Mouse (Mus musculus) embryo, embryonic 9.5 days (tissue): ENCODE data around the gene Dcst2.

Experiments used
- DNase-seq: peaks from one replicate; pipeline ENCODE4 v3.0.0-alpha.2; 2017; ENCODE audit errors: extremely low spot score

The Dcst2 gene

DNA sequence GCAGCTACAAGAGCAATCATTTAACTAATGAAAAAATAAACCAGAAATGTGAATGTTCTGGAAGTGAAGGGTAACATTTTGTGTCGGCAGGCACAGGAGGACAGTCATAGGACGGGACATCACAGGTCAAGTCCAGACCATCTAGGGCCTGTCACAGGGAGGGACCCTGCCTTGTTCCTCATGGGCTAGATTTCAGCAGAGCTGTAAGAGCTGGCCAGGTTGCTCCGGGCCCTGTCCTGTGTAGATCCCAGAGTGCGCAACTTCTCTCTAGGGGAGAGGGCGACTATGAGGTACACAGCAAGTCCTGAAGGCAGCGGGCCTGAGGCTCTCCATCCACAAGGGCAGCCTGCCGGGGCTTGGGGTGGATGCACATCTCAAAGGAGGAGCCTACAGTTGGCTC, at the start of gene Dcst2:
Gene Dcst2 (plus strand): TSS at position 301 of the 400 bp plus-strand sequence.
- no peak for DNase-seq

DNA sequence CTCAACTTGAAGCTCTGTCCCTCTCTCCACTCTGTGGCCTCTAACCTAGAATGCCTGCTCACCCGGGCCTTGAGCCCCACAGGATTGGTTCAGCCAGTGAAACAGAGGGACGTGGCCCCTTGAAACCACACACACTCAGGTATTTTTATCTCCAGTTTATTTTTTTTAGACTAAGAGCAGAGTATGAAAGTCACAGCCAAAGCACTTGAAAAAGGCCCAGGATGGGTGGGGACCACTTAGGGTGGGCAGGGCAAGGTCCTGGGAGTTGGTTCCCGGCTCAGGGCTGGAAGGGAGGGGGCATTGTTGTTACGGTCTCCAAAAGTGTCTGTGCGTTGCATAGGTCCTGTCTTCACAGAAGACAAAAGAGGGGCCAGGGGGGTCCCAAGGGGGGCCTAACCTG, 47.4 kb upstream of the Dcst2 start:
- DNase-seq, result no peak

DNA sequence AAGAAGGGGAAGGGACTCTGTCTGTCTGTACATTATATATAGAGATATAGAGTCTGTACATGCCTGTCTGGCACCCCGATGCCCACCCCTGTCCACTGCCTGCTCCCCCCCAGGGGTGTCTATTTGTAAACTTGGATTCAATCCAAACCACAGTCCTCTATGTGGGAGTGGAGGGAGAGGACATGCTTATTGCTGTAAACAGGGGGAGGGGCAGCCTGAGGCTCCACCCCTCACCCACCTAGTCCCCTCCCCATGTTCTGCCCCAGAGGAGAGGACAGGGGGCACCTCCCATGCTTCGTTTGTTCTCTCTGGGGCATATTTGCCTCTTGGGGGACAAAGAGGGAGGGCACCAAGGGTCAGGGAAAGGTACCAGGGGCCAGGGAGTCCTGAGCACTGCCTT, 47.0 kb upstream of the Dcst2 start:
- peak; percentile 17 for DNase-seq

DNA sequence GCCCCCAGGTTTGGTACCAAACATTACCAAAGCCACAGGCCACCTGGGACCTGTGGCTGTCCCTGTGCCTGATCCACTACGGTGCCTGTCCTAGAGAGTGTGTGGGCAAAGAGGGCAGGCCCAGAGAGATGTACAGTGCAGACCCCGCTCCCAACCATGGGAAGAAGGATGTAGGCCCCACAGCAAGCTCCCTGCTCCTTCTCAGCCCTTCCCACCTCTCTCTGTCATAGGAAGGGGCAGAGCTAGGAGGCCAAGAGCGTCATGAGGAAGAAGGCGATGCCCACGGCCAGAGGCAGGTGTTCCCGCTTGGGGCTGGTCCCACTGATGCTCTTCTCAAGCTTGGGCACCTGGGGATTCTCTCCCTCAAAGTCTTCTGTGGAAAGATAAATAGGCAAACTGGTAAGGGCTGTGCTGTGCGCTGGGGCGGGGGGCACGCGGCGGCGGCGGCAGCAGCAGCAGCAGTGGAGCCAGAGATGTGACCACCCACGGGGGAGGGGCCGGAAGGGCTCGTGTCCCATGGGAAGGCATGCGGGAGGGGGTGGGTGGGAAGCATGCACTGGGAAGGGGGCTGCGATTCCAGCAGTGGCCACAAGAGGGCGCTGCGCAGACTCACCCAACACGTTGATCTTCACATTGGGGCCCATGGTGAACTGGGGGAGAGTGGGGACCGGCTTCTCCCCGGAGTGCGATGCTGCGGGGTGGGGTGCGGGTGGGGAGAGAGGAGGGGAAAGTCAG, 46.4 kb upstream of the Dcst2 start:
- peak; percentile 91 for DNase-seq

DNA sequence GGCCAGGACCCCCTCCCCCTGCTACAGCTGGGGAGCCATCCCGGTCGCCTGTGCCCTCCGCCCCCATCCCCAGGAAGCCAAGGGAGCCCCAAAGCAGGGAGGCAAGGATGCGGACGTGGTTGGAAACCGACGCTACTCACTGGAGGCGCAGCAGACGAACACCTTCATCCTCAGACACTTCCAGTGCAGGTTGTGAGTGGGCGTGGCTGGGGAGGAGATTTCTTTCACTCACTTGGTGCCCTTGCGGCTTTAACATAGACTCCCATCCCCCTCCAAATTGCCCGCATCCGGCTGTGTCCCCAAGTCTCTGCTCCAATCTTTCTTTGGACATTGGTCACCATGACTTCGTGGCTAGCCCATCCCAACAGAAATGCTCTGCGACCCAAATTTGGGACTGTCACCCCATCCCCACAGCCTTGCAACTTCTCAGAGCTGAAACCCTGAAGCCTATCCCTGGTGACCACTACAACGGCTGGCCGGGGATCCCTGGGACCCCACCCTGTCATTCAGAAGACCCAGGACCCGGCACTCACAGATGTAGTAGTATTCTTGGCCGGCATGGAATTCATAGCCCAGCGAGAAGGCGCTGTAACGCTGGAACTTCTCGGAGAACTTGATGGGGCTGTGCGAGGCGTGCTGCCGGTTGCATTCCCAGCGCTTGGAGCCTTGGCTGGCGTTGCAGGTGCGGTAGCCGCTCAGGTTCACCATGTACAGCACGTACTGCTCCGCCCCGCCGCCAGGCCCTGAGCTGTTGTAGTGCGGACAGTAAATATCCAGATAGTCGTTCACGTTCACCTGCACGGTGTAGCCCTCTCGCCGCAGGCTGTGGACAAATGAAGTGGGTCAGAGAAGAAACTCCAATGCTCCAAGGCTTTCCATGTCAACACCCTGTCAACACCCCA, 45.6 kb upstream of the Dcst2 start:
- DNase-seq, result peak; percentile 25

DNA sequence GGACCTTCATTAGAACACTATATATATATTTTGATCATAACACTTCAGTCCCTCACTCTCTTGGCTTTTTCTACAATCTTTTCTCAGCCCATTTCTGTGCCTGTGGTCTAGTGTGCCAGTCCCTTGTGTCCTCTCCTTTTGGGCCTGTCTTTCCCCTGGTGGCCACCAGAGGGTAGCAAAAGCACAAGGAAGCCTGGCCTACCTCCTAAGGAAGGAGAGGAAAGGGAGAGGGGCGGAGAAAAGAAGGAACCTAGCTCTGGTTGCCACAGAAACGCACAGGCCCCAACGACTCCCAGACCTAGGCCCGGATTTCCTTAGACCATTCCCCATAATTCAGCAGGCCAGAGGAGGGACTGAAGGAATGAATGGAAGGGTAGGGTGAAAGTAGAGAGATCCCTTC, 44.9 kb upstream of the Dcst2 start:
- DNase-seq, result peak; percentile 87

DNA sequence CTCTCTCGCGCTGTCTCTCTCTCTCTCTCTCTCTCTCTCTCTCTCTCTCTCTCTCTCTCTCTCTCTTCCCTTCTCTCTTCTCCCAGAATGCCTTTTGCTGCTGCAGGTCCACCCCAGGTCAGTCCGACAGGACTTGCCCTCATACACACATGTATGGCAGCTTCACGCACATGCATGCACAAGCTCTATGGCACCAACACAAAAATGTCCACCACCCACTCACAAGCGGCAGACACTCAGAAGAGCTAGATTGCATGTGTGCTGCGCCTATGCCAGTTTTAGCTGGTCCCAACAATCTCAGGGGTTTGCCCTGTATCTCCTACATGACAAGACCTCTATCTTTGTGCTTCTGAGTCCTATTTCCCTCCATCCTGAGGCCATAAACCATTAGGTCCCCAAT, 44.5 kb upstream of the Dcst2 start:
- no peak for DNase-seq

DNA sequence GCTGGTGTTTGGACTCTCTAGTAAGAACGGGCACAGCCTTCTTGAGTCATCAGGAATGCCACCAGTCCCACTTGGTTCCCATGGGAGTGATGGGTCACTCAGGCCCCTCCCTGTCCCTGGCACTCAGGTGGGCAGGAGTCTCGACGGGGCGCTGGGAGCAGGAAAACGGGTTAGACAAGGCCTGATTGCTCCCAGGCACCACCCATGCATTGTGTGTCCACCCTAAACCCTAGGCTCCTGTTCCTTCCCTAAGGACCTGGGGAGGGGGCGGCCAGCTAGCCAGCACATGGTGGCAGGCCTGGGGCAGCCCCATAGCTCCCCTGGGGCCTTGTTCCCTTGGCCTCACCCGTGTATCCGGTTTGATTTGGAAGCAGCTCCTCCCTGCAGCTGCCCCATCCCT, 43.5 kb upstream of the Dcst2 start:
- DNase-seq, result no peak

DNA sequence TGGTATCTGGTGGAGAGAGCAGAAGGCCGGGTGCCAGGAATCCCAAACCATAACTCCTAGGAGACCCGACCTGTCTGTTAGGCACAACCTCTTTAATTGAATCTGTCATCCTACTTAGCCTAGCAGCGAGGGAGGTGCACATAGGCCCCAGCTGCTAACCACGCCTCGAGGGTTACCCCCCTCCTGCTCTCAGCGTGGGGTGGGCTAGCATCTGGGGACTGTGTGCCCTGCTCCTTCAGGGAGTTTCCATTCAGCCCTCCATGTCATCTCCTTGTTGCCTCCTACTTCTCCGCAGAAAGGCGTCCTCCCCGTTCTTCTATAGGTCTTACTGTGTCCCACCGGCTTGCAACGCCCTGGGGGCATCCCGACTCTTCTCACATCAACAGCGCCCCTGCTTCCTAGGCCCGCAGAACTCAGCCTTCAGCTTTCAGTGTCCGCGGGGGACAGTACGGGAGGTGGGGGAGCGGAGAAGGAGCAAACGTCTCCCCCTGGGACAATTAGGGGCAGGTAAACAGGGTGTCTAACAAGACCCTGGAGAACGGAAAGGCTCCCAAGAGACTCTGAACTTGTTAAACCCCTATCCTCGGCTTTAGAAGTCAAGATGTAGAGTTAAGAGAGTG, 42.7 kb upstream of the Dcst2 start:
- DNase-seq, result peak; percentile 36

DNA sequence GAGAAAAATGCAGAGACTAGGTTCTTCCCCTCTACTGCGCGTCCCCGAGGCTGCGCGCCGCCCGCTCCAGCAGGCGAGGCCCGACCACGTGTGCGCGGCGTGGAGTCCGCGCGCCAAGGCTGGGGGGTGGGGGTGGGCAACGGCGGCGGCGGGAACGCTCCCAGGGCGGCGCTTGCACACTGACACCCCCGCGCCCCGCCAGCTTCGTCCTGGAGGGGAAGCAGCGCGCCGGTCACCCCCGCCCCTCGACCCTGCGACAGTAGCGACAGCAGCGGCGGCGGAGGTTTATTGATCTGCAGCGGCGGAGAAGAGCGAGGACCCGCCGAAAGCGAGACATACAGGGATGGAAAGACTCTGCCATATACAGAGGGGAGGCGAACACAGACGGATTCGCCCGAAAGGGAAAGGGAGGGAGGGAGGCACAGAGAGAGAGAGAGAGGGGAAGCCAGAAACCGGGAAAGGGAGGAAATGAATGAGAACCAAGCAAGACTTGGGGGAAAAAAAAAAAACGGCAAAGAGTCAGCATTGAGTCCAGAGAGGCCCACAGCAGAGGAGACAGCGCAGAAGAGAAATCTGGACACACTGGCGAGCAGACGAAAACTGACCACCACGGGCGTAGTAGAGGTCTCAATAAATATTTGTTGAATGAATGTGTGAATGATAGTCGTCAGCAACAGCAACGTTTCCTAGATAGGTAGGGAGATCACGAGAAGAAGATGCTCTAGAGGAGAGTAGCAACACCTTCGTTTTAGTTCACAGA, 42.0 kb upstream of the Dcst2 start:
- DNase-seq, result peak; percentile 59

DNA sequence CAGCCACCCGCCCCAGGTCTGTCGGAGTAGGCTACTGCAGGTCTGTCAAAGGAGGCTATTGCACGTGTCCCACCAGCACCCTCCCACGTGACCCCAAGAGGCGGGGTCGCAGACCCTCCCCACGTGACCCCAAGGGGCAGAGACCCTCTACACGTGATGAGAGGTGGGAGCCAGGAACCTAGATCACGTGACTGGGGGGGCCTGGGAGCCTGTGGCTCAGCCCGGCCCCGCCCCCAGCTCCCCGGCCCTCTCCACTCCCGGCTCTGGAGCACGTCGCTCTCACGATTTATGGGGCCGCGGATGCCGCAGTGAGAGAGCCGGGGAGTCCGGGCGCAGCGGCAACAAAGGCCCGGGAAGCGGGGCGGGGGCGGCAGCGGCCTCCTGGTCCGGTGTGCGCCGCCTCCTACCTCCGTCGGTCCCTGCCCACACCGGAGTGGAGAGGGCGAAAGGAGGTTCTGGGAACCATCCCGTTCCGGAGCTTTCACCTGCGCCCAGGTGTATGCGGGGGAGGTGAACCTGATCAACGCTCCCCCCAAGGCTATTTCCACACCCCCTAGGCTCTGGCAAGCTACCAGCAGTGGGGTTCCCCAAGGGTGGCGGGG, 41.1 kb upstream of the Dcst2 start:
- DNase-seq, result peak; percentile 82

DNA sequence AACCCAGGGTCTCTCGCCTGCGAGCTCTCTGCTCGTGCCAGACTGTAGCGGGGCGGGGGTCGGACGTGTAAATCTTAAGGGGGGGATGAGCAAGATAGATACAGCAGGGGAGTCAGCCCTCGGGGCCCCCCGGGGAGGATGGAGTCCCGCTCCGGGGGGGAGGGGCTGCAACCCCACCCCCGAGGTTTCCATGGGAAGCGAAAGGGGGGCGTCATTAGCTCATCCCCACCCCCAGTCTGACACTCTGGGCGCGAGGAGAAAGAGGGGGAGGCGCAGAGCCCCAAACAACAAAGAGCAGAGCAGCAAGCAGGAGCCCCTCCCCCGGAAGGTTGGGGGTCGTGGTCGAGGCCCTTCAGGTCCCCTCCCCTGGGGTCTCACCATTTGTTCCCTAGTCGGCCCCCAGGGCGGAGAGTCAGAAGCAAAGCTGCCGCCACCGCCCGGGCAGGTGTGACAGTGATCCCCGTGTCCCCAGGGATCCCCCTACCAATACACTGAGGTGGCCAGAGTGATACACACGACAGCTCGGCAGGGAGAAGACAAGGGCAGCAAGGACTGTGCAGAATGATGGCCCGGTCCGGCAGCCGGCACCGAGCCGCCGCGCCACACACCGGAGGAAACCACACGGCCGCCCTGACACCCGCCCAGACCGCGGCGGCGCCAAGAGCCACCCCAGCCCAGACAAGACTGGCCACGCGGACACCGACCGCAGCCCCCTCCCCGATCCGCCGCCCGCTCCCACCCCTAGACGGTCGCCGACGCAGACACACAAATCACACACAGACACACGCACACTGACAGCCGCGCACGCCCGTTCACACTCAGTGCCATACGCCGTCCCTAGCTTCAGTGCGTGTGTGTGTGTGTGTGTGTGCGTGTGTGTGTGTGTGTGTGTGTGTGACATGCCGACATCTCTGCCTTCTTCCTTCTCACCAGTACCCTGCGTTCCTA, 40.3 kb upstream of the Dcst2 start:
- peak; percentile 46 for DNase-seq

DNA sequence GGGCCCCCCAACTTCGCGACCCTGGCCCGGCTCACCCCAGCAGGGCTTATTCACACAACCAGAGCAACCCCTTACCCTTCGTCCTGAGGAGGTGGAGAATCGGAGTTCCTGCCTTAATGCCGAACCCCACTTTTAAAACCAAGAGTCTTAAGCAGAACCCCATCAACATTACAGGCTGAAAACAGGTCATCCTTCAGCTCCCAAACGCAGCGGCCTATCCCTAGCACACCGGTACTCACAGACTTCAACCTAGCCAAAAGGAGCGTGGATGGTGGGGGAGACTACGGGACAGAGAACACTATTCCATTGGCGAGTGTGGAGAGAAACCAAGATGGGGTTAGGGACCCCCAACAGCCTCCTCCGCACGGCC, 39.7 kb upstream of the Dcst2 start:
- DNase-seq, result no peak

DNA sequence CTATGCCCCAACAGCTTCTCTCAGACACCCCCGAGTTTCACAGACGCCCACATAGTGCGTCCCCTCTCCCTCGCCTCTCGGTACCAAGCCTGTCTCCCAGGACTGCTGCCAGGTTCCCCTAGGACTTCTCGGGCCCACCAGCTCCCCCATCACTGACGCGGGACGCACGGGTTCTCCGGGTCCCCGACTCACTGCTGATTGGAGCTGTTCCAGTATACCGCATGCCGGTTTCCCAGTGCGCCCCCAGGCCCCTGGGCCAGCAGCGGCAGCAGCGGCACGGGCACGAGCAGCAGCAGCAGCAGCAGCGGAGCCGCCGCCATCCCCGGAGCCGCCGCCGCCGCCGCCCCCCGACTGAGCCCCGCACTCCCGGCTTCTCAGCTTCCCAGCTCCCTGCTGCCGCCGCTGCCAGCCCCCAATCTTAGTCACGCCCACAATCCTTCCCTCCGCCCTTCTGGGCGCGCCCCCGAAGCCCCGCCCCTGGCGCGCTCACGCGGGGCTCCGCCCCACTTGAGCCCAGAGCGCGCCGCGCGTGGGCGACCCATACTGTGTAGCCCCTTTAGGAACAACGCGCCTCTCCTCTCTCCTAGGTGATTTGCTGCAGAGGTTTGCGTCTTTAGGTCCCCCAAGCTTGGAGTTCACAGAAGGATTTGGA, 39.1 kb upstream of the Dcst2 start, which contains the start of gene Efna3:
Gene Efna3 (minus strand): TSS at position 452 of the 652 bp plus-strand sequence.
- DNase-seq, result peak; percentile 85

DNA sequence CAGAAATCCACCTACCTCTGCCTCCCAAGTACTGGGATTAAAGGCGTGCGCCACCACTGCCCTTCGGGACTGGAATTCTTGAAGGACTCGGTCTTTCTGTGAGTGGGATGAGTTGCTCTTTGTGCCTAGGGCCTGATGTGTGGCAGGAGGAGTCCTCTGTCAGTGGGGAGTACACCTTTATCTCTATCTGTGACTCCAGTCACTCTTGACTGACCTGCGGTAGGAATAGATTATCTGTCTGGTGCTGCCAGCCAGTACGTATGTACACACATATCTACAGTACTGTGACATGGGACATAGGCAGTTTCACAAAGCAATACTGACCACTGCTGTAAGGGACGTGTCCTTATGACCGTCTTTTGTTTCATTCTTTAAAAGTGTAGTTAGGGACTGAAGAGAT, 35.9 kb upstream of the Dcst2 start:
- no peak for DNase-seq

DNA sequence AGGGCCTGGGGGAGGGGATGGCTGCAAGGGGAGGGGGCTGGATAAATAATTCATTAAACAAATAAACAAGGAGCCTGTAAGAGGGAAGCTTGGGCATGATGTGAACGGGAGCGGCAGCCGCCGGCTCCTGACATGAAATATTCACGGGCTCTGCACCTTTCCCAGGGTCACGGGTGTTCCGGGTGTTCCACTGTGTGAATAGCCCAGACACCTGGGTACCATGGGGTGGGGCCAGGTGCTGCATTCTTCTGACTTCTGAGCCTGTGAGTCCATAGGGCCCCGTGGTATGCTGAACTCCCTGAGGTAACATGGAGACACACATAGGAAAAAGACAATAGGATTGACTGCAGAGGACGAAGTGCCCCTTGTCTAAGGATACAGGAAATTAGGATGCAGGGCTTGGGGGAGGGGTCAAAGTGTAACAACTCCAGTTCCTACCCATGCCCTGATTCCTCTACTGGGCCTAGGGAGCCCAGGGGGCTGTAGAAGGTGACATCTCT, 34.4 kb upstream of the Dcst2 start:
- no peak for DNase-seq

DNA sequence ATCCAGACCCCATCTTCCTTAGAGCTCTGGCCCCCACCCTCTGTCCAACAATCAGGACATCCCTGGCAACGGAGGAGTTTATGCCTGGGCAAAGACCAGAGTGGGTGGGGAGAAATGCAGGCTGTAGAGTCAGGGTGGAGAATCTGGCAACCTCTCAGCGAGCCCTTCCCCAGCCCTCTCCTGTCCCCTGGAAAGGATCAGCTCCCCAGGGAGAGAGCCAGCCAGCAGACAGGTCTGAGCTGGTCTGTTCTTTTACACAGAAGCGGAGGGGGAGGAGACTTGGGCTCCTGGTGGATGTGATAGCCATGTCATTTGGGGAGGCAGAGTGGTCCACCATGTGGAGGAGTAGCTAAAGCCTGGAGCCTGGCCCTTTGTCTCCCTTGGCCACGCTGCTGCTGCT, 33.2 kb upstream of the Dcst2 start:
- peak; percentile 28 for DNase-seq

DNA sequence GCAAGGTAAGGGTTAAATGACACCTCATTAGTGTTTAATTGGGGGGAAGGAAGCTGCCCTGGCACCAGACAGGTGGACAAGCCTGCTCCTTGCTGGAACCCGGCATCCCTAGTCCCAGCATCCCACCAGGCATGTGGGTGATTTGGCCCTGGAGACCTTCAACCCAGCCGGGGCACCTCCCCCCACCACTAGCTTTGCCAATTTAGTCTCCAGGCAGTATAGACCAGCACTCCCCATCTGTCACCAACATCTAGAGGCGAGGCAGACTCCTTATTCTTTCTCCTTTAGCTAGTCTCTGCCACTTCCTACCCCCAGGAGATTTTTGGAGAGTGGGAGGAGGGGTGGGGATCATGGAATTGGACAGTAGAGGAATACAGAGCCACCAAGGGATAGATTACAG, 31.4 kb upstream of the Dcst2 start:
- no peak for DNase-seq

DNA sequence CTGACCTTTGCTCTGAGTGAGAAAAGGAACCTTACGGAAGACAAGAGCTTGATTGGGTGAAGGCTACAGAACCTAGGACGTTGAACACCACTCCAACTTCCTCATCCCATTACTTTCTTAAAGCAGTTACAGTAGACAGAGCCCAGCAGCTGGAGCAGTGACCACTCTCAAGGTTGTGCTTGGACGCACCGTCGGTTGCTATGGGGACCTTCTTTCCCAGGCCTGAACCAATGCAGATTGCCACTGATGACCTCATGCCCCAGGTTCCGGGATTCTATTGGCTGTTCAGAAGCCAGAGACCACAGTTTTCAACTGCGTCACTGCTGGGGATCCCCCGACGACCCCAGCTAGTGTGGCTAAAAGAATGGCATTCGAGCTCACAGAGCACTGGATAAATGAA, 30.8 kb upstream of the Dcst2 start:
- DNase-seq, result peak; percentile 36

DNA sequence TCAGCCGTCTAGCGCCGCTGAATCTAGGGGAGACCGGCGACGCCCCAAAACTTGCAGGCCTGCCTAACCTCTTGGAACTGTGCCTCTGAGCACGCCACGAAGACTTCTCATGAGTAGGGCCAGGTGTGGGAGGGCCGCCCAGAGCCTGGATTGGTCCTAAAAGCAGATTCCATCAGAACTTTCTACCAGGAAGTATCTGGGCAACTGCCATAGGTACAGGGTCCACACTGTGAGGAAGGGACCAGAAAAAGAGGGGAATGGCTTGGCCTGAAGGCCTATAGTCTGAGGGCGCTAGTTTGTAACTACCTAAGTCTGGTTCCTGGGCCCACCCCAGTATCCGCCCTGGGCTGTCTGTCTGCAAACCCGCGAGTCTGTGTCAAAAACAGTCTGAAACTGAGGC, 30.2 kb upstream of the Dcst2 start:
- no peak for DNase-seq
